Mouse (Mus musculus) lung, adult 18-20 months (tissue): ENCODE measurements around the gene Cntfr.

Experiments used
- DNase-seq, 2 experiments: peaks; one replicate each; pipeline ENCODE4 v3.0.0; 2022; ENCODE audit warnings: mixed read lengths in 2 of 2

The Cntfr gene

GRCm38 (mm10) chr4:41677006-41677629 lies 19.8 kb downstream of the Cntfr start:
- DNase-seq, result no peak

GRCm38 (mm10) chr4:41676248-41677005 lies 20.5 kb downstream of the Cntfr start:
- no peak for DNase-seq

GRCm38 (mm10) chr4:41673186-41673585 lies 23.7 kb downstream of the Cntfr start:
- no peak for DNase-seq

- no peak for DNase-seq
These were observed 24.3 kb downstream of the Cntfr start for GRCm38 (mm10) chr4:41672522-41672963.

- no peak for DNase-seq
These were observed 24.9 kb downstream of the Cntfr start for GRCm38 (mm10) chr4:41671963-41672480.

- no peak for DNase-seq
These were observed 25.4 kb downstream of the Cntfr start for GRCm38 (mm10) chr4:41671500-41671899.

GRCm38 (mm10) chr4:41670836-41671235 lies 26.1 kb downstream of the Cntfr start:
- no peak for DNase-seq

- no peak for DNase-seq
These were observed 30.2 kb downstream of the Cntfr start for GRCm38 (mm10) chr4:41666646-41667045.

- DNase-seq, result no peak
These were observed 31.7 kb downstream of the Cntfr start for GRCm38 (mm10) chr4:41665009-41665675.

GRCm38 (mm10) chr4:41664533-41664932 lies 32.4 kb downstream of the Cntfr start:
- no peak for DNase-seq

GRCm38 (mm10) chr4:41663614-41664013 lies 33.3 kb downstream of the Cntfr start:
- no peak for DNase-seq

GRCm38 (mm10) chr4:41662723-41663122 lies 34.2 kb downstream of the Cntfr start:
- DNase-seq, result no peak

- no peak for DNase-seq
These were observed 35.9 kb downstream of the Cntfr start for GRCm38 (mm10) chr4:41660851-41661430.

- DNase-seq, result no peak
These were observed 37.3 kb downstream of the Cntfr start for GRCm38 (mm10) chr4:41659556-41659955.

GRCm38 (mm10) chr4:41658566-41659384 lies 38.1 kb downstream of the Cntfr start:
- no peak for DNase-seq

GRCm38 (mm10) chr4:41655525-41655924 lies 41.4 kb downstream of the Cntfr start:
- no peak for DNase-seq

GRCm38 (mm10) chr4:41654217-41654616 lies 42.7 kb downstream of the Cntfr start:
- peak; percentile 49 to 53 for DNase-seq

GRCm38 (mm10) chr4:41653730-41654129 lies 43.2 kb downstream of the Cntfr start:
- no peak for DNase-seq

GRCm38 (mm10) chr4:41653296-41653695 lies 43.6 kb downstream of the Cntfr start:
- DNase-seq, result peak; percentile 54 to 59

- no peak for DNase-seq
These were observed 48.3 kb downstream of the Cntfr start for GRCm38 (mm10) chr4:41648627-41649026.

GRCm38 (mm10) chr4:41648157-41648556 lies 48.7 kb downstream of the Cntfr start:
- no peak for DNase-seq

GRCm38 (mm10) chr4:41645488-41645887 lies 51.4 kb downstream of the Cntfr start:
- no peak for DNase-seq
